Mouse (Mus musculus) heart, embryonic 15.5 days (tissue): Measurements from ENCODE around the gene Maml3. TPM values are rescaled to one million over a fixed set of nuclear protein-coding genes. Genes with fewer than 3 reads are reported as not detected.

ENCODE experiments used
- ATAC-seq: fragments of 200-750 bp; cut with Nextera tagmentation; replicated peaks from 2 replicates; pipeline ENCODE4 v1.8.0; 2017; ENCODE audit warnings: low read depth, moderate TSS enrichment; ENCODE audit not compliant: insufficient number of reproducible peaks, insufficient read depth, low FRiP score
- H3K27ac ChIP-seq: fragments of 300-500 bp; sonication (generic); 2 replicates; pipeline ENCODE4 v1.5.1; 2015; ENCODE audit warnings: mild to moderate bottlenecking, inconsistent platforms
- H3K27me3 ChIP-seq: fragments of 300-500 bp; sonication (generic); 2 replicates; pipeline ENCODE4 v1.6.1; 2015; ENCODE audit warnings: inconsistent platforms
- H3K36me3 ChIP-seq: fragments of 300-500 bp; sonication (generic); 2 replicates; pipeline ENCODE4 v1.6.1; 2015; ENCODE audit warnings: mild to moderate bottlenecking, inconsistent platforms
- H3K4me1 ChIP-seq: fragments of 300-500 bp; sonication (generic); replicated peaks from 2 replicates; pipeline ENCODE4 v1.6.1; 2015; ENCODE audit warnings: inconsistent platforms
- H3K4me2 ChIP-seq: fragments of 300-500 bp; sonication (generic); 2 replicates; pipeline ENCODE4 v1.6.1; 2015; ENCODE audit warnings: inconsistent platforms, mild to moderate bottlenecking, moderate library complexity
- H3K4me3 ChIP-seq: fragments of 300-500 bp; sonication (generic); 2 replicates; pipeline ENCODE4 v1.5.1; 2015; ENCODE audit warnings: mild to moderate bottlenecking, inconsistent platforms
- H3K9ac ChIP-seq: fragments of 300-500 bp; sonication (generic); 2 replicates; pipeline ENCODE4 v1.6.1; 2015; ENCODE audit warnings: mild to moderate bottlenecking, inconsistent platforms
- H3K9me3 ChIP-seq: fragments of 300-500 bp; sonication (generic); replicated peaks from 2 replicates; pipeline ENCODE4 v1.6.1; 2016; ENCODE audit warnings: inconsistent platforms
- WGBS: fragments of 180-500 bp; shearing (Covaris S2); methylation state at CpG from one replicate; pipeline ENCODE4 v1.1.7; 2015; ENCODE audit warnings: mixed read lengths; 5-methylcytosine and 5-hydroxymethylcytosine counted together
- polyA plus RNA-seq: library from polyadenylated mRNA; unstranded; fragments of >200 nt; fragmentation: Nextera tagmentation; extraction: Ambion mirVana; gene quantifications from 2 replicates; pipeline ENCODE4 v1.2.1, GENCODE M21; 2015

Gene Maml3
- polyA plus RNA-seq, 1 experiment from 2014 or later = 1.9 TPM

DNA sequence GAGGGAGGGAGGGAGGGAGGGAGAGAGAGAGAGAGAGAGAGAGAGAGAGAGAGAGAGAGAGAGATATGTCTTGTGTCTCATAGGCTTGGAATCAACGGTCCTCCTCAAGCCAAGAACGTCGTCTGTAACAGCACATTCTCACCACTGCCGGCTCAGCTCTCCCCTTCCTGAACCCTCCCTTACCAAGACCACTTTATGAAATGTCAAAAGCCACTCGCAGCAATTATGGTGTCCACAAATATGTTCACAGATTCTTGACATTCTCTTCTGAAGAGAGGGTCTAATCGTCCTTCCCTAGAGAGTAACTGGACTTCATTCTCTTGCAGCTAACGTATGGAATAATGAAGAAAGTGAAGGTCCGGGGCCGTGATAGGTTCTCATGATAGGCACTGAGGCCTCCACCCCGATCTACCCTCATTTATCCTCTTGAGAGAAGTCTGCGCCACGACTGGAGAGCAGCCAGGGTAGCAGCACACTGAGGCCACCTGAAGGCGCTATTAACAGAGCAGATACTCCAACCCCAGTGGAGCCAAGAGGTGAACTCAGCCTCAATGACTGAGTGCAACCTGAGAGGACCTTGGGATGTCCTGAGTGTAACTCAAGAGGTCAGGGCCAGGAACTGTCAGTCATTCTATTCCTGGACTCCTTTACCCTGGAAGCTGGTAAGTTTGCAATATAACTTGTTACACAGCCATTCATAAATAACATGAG is 264.6 kb downstream of the Maml3 start:
- Histone ChIP-seq H3K27ac (no peak overlapping the region), H3K4me1 (peaks cover 10% of the 10 kb centered on the region), H3K27me3 (no peaks in the 10 kb centered on the region), H3K4me2 (no peak overlapping the region), H3K36me3 (no peaks in the 10 kb centered on the region), H3K9ac (no peak overlapping the region), H3K4me3 (no peak overlapping the region), H3K9me3 (no peaks in the 10 kb centered on the region)
- 67% methylated on average over 13 of the region's 13 CpGs for whole genome bisulfite sequencing
- no peak for ATAC-seq

DNA sequence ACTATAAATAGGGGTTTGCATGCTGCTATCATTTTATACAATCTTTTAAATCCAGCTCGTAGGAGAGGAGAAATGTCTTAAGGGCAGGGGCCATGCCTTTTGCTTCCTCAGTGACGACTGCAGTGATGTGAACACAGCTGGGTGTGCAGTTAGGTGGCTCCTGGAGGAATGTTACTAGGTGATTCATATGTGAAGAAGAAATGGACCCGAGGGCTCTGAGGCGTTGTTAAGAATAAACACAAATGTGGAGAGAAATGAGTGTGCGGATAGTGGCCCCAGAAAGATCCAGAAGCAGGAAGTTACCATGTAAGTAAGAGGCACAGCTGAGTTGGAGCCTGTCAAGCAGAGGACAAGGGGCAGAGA is 265.5 kb downstream of the Maml3 start:
- Histone ChIP-seq H3K4me3 (no peak overlapping the region), H3K4me1 (peaks cover 10% of the 10 kb centered on the region), H3K9me3 (no peaks in the 10 kb centered on the region), H3K4me2 (no peak overlapping the region), H3K9ac (no peak overlapping the region), H3K27ac (no peak overlapping the region), H3K36me3 (no peaks in the 10 kb centered on the region), H3K27me3 (no peaks in the 10 kb centered on the region)
- ATAC-seq = no peak
- WGBS = 68% methylated on average over 5 of the region's 5 CpGs

GRCm38 (mm10) chr3:51838696-51839352 is 266.1 kb downstream of the Maml3 start:
- Histone ChIP-seq H3K4me1 (peaks cover 10% of the 10 kb centered on the region), H3K27me3 (no peaks in the 10 kb centered on the region), H3K27ac (no peak overlapping the region), H3K4me3 (no peak overlapping the region), H3K9me3 (no peaks in the 10 kb centered on the region), H3K9ac (no peak overlapping the region), H3K36me3 (no peaks in the 10 kb centered on the region), H3K4me2 (no peak overlapping the region)
- WGBS = 72% methylated on average over 5 of the region's 5 CpGs
- ATAC-seq = no peak

DNA sequence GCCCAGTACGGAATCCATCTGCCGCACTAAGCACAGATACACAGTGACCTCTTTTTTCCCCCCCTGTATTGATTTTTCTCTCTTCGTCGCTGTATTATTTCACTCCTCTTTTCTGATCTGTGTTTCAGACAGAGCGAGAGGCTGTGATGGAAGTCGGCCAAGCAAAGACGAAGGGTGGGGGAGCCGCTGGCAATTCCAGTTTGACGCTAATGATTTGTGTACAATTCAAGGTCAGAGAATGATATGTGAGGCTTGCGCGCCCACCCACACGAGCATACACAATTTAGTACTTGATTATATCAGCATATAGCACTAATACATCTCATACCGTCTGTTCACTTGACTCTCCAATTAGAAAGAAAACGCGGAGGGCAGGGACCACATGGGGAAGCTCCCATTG is 271.9 kb downstream of the Maml3 start:
- Histone ChIP-seq H3K9me3 (no peaks in the 10 kb centered on the region), H3K4me3 (no peak overlapping the region), H3K4me2 (no peak overlapping the region), H3K4me1 (peaks cover 8% of the 10 kb centered on the region), H3K36me3 (no peaks in the 10 kb centered on the region), H3K9ac (no peak overlapping the region), H3K27ac (no peak overlapping the region), H3K27me3 (no peaks in the 10 kb centered on the region)
- no peak for ATAC-seq
- WGBS = 78% methylated on average over 15 of the region's 15 CpGs

DNA sequence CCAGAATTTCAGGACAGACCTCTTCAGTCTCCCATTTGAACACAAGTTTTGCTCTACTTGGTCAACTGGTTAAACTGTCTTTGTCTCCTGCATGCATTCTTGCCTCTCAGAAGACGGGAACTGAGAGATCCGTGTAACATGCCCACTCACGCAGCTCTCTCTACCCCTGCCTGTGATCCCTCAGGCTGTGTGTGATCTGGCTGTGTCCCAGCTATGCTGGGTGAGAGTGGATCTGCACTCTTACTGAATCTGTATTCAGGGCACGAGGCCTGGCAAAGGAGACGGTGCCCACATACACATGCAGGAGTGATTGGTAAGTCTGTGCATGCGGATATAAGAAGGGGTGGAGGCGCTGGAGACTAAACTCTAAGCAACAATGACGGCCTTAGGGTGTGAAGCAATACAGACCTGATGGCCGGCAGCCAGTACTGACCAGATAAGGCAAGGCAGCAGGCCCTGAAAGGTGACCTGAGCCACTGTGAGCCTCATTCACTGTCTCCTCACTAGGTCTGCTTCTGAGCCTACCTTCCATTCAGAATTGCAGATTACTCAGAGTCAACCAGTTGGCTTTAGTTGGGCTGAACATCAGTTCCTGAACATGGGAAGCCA is 274.0 kb downstream of the Maml3 start:
- Histone ChIP-seq H3K4me2 (no peak overlapping the region), H3K27me3 (no peaks in the 10 kb centered on the region), H3K4me3 (no peak overlapping the region), H3K4me1 (peaks cover 8% of the 10 kb centered on the region), H3K9ac (no peak overlapping the region), H3K9me3 (no peaks in the 10 kb centered on the region), H3K27ac (peak overlapping the region; percentile 30), H3K36me3 (no peaks in the 10 kb centered on the region)
- WGBS = 53% methylated on average over 9 of the region's 9 CpGs
- ATAC-seq = peak; percentile 73

DNA sequence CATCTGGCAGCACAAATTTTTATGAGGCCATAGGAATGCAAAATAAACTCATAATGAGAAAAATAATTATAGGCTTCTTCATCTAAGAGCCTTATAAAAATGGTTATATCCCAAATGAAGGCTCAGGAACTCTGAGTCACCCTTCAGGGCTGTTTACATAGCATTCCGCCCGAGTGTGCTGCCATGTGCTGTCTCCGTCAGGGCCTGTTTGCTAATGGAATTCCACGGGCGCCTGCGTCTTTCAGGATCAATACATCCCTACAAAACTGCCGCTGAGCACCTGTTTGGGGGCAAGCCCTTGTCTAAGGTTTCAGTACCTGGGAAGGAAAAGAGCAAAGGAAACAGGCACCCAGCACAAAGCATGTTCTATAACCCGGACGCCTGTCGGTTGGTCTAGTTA is 279.3 kb downstream of the Maml3 start:
- Histone ChIP-seq H3K27ac (no peak overlapping the region), H3K27me3 (no peaks in the 10 kb centered on the region), H3K9me3 (no peaks in the 10 kb centered on the region), H3K4me2 (no peak overlapping the region), H3K36me3 (no peaks in the 10 kb centered on the region), H3K9ac (no peak overlapping the region), H3K4me1 (peaks cover 12% of the 10 kb centered on the region), H3K4me3 (no peak overlapping the region)
- WGBS = 84% methylated on average over 10 of the region's 10 CpGs
- no peak for ATAC-seq

GRCm38 (mm10) chr3:51824506-51824905 is 280.4 kb downstream of the Maml3 start:
- WGBS = 88% methylated on average over 9 of the region's 9 CpGs
- H3K4me1 ChIP-seq = peaks cover 12% of the 10 kb centered on the region
- H3K4me2 ChIP-seq = no peak overlapping the region
- H3K9me3 ChIP-seq = no peaks in the 10 kb centered on the region
- no peak for ATAC-seq
- H3K9ac ChIP-seq = no peak overlapping the region
- H3K27ac ChIP-seq = no peak overlapping the region
- no peaks in the 10 kb centered on the region for H3K27me3 ChIP-seq
- no peak overlapping the region for H3K4me3 ChIP-seq
- H3K36me3 ChIP-seq = no peaks in the 10 kb centered on the region

DNA sequence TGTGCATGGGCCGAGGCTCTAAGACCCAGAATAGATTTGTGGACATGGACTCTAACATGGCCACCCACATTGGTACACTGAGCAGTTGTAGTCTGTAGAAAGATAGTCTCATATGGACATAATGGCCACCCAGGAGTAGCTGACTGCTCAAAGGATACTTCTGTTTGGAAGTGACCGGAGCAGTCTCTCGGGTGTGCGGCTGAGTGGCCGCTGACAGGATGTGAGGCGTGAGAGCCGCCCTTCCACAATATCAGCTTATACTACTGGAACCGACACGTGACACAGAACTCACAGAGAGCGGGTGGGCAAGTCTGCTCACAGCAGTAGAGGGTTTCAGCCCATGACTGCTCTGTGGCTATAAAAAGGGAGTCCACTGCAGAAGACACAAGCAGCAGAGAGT is 283.3 kb downstream of the Maml3 start:
- peaks cover 12% of the 10 kb centered on the region for H3K4me1 ChIP-seq
- peak; percentile 79 for ATAC-seq
- H3K9me3 ChIP-seq = no peaks in the 10 kb centered on the region
- H3K36me3 ChIP-seq = no peaks in the 10 kb centered on the region
- no peak overlapping the region for H3K27ac ChIP-seq
- H3K4me2 ChIP-seq = peak overlapping the region; percentile 26; the same call in 1 of the 2 replicates
- H3K27me3 ChIP-seq = no peaks in the 10 kb centered on the region
- no peak overlapping the region for H3K4me3 ChIP-seq
- 28% methylated on average over 10 of the region's 10 CpGs for WGBS
- H3K9ac ChIP-seq = no peak overlapping the region

GRCm38 (mm10) chr3:51819109-51819508 is 285.8 kb downstream of the Maml3 start:
- 77% methylated on average over 7 of the region's 7 CpGs for WGBS
- H3K4me1 ChIP-seq = peaks cover 12% of the 10 kb centered on the region
- H3K36me3 ChIP-seq = no peaks in the 10 kb centered on the region
- H3K4me2 ChIP-seq = no peak overlapping the region
- no peak overlapping the region for H3K9ac ChIP-seq
- H3K4me3 ChIP-seq = no peak overlapping the region
- no peaks in the 10 kb centered on the region for H3K9me3 ChIP-seq
- no peak overlapping the region for H3K27ac ChIP-seq
- no peak for ATAC-seq
- no peaks in the 10 kb centered on the region for H3K27me3 ChIP-seq

DNA sequence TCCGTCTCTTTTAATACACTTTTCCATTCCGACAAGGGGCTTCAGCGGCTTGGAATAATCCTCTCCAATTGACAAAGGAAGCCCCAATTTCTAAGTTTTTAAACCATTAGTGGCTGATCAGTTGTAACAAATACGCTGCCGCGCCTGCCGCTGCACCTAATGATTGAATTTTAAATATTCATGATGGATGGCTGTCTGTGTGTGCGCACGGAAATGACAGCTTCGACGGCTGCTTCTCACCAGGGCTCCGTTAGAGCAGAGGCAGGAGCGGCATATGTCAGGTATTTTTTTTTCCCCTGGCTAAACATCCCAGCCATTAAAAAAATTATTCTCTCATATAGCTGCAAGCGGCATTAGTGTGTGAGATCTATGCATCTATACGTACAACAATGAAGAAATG is 287.0 kb downstream of the Maml3 start:
- no peak overlapping the region for H3K4me2 ChIP-seq
- ATAC-seq = no peak
- H3K9ac ChIP-seq = no peak overlapping the region
- no peaks in the 10 kb centered on the region for H3K27me3 ChIP-seq
- no peak overlapping the region for H3K4me3 ChIP-seq
- no peaks in the 10 kb centered on the region for H3K36me3 ChIP-seq
- H3K27ac ChIP-seq = no peak overlapping the region
- 96% methylated on average over 15 of the region's 15 CpGs for WGBS
- H3K9me3 ChIP-seq = no peaks in the 10 kb centered on the region
- peaks cover 12% of the 10 kb centered on the region for H3K4me1 ChIP-seq

- 84% methylated on average over 6 of the region's 6 CpGs for WGBS
- Histone ChIP-seq H3K36me3 (no peaks in the 10 kb centered on the region), H3K4me2 (no peak overlapping the region), H3K9me3 (no peaks in the 10 kb centered on the region), H3K27ac (no peak overlapping the region), H3K9ac (no peak overlapping the region), H3K27me3 (no peaks in the 10 kb centered on the region), H3K4me1 (peaks cover 11% of the 10 kb centered on the region), H3K4me3 (no peak overlapping the region)
- ATAC-seq = no peak
Measured at GRCm38 (mm10) chr3:51817329-51817728, 287.5 kb downstream of the Maml3 start.
